Mouse (Mus musculus) spleen, postnatal 36 days (tissue): ENCODE results near the gene A830018L16Rik.

Source experiments
- DNase-seq, 2 experiments: peaks; one replicate each; pipeline ENCODE4 v3.0.0; 2022; ENCODE audit warnings: low spot score in 2 of 2, mixed read lengths in 1 of 2

A830018L16Rik gene

GRCm38 (mm10) chr1:11650137-11650536, 236.2 kb downstream of the A830018L16Rik start:
- no peak for DNase-seq

GRCm38 (mm10) chr1:11652773-11653172, 238.9 kb downstream of the A830018L16Rik start:
- no peak for DNase-seq

GRCm38 (mm10) chr1:11657341-11658060, 243.6 kb downstream of the A830018L16Rik start:
- DNase-seq, result peak in 1 of 2 experiments; percentile 9

GRCm38 (mm10) chr1:11658061-11658625, 244.2 kb downstream of the A830018L16Rik start:
- DNase-seq, result no peak

- no peak for DNase-seq
Observed at GRCm38 (mm10) chr1:11744749-11745314, 330.9 kb downstream of the A830018L16Rik start.

- no peak for DNase-seq
Observed at GRCm38 (mm10) chr1:11748424-11748823, 334.5 kb downstream of the A830018L16Rik start.

- DNase-seq, result no peak
Observed at GRCm38 (mm10) chr1:11750065-11750464, 336.2 kb downstream of the A830018L16Rik start.

GRCm38 (mm10) chr1:11750607-11751006, 336.7 kb downstream of the A830018L16Rik start:
- DNase-seq, result no peak

- DNase-seq, result no peak
Observed at GRCm38 (mm10) chr1:11751996-11752395, 338.1 kb downstream of the A830018L16Rik start.

- no peak for DNase-seq
Observed at GRCm38 (mm10) chr1:11788264-11788663, 374.4 kb downstream of the A830018L16Rik start.

- DNase-seq, result no peak
Observed at GRCm38 (mm10) chr1:11792820-11793219, 378.9 kb downstream of the A830018L16Rik start.

GRCm38 (mm10) chr1:11795666-11796065, 381.8 kb downstream of the A830018L16Rik start:
- DNase-seq, result no peak

GRCm38 (mm10) chr1:11872847-11873246, 458.9 kb downstream of the A830018L16Rik start:
- DNase-seq, result no peak

- DNase-seq, result no peak
Observed at GRCm38 (mm10) chr1:11873573-11873972, 459.7 kb downstream of the A830018L16Rik start.

- DNase-seq, result no peak
Observed at GRCm38 (mm10) chr1:11881706-11882105, 467.8 kb downstream of the A830018L16Rik start.

GRCm38 (mm10) chr1:11895715-11896114, 481.8 kb downstream of the A830018L16Rik start:
- no peak for DNase-seq

GRCm38 (mm10) chr1:11915873-11916272, 502.0 kb downstream of the A830018L16Rik start:
- no peak for DNase-seq

- no peak for DNase-seq
Observed at GRCm38 (mm10) chr1:11936984-11937383, 523.1 kb downstream of the A830018L16Rik start.

- DNase-seq, result no peak
Observed at GRCm38 (mm10) chr1:11959421-11960206, 545.7 kb downstream of the A830018L16Rik start.

GRCm38 (mm10) chr1:11982590-11983136, 568.8 kb downstream of the A830018L16Rik start:
- no peak for DNase-seq

GRCm38 (mm10) chr1:11990011-11990410, 576.1 kb downstream of the A830018L16Rik start:
- no peak for DNase-seq
